Mouse (Mus musculus) thymus, adult 2 months (tissue): ENCODE measurements around the gene Cfap157. TPM values are rescaled to one million over a fixed set of nuclear protein-coding genes. Genes with fewer than 3 reads are reported as not detected.

Experiments used
- DNase-seq: peaks from one replicate; pipeline ENCODE4 v3.0.0; 2021
- H3K27ac ChIP-seq: fragments of 200-500 bp; 2 replicates; pipeline ENCODE4 v1.5.1; 2012; ENCODE audit warnings: low read length, control low read depth; ENCODE audit not compliant: control insufficient read depth, insufficient read depth
- H3K27me3 ChIP-seq: fragments of 200-500 bp; 2 replicates; pipeline ENCODE4 v1.6.1; 2012; ENCODE audit warnings: mild to moderate bottlenecking, low read length, moderate library complexity, mixed read lengths; ENCODE audit not compliant: control insufficient read depth, insufficient read depth
- H3K36me3 ChIP-seq: fragments of 200-500 bp; 2 replicates; pipeline ENCODE4 v1.6.1; 2012; ENCODE audit warnings: mild to moderate bottlenecking, low read length, moderate library complexity; ENCODE audit not compliant: control insufficient read depth, insufficient read depth
- H3K4me1 ChIP-seq: fragments of 200-500 bp; replicated peaks from 2 replicates; pipeline ENCODE4 v1.6.1; 2012; ENCODE audit warnings: low read length; ENCODE audit not compliant: control insufficient read depth, insufficient read depth
- H3K4me3 ChIP-seq: fragments of 200-500 bp; 2 replicates; pipeline ENCODE4 v1.5.1; 2012; ENCODE audit warnings: mild to moderate bottlenecking, low read length, control low read depth, moderate library complexity; ENCODE audit not compliant: control insufficient read depth, insufficient read depth
- CTCF ChIP-seq: fragments of 200-500 bp; IDR thresholded peaks from 2 replicates; pipeline ENCODE4 v1.5.1; 2012; ENCODE audit warnings: mild to moderate bottlenecking, control low read depth, low read length, moderate library complexity, borderline replicate concordance; ENCODE audit not compliant: control insufficient read depth, poor library complexity, insufficient read depth; ENCODE audit errors: extremely low read depth
- POLR2A ChIP-seq: fragments of 200-500 bp; IDR thresholded peaks from 2 replicates; pipeline ENCODE4 v1.6.1; 2012; ENCODE audit warnings: mild to moderate bottlenecking, low read length, control low read depth, moderate library complexity; ENCODE audit not compliant: control insufficient read depth, poor library complexity, insufficient read depth; ENCODE audit errors: extremely low read depth
- WGBS: fragments of 180-500 bp; shearing (Covaris S2); methylation state at CpG from one replicate; pipeline ENCODE4 v1.1.7; 2018; 5-methylcytosine and 5-hydroxymethylcytosine counted together
- polyA plus RNA-seq: library from polyadenylated mRNA; depleted of rRNA; stranded (reverse); fragments of >200 nt; gene quantifications from 2 replicates; pipeline ENCODE4 v1.2.3, GENCODE M21; 2012

Cfap157 gene
- polyA plus RNA-seq, 1 experiment = 0.27 TPM

DNA sequence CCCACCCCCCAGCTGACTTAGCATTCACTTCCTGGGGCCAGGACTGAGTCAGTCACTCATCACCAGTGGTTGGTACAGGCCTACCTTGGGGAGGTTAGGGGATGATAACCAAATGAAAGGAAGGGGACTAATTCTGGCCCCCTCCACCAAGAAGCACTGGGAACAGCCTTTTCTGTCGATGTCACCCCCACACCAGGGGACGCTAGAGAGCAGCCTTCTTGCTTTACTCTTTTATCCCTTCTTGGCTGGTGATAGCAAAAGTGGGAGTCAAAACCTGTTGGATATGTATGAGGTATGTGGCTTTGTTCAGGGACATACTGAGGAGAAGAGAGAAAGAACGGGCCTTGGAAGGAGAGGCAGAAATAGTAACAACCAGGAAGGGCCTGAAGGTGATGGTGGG is 20.9 kb downstream of the Cfap157 start:
- Histone ChIP-seq H3K27ac (no peak overlapping the region), H3K4me3 (no peak overlapping the region), H3K36me3 (peaks cover 13% of the 10 kb centered on the region), H3K4me1 (no peaks in the 10 kb centered on the region), H3K27me3 (no peaks in the 10 kb centered on the region)
- 83% methylated on average over 3 of the region's 3 CpGs for WGBS
- no peak for DNase-seq
- no peak for TF ChIP-seq POLR2A
- TF ChIP-seq CTCF = no peak

GRCm38 (mm10) chr2:32761859-32762258 is 22.4 kb downstream of the Cfap157 start:
- DNase-seq = no peak
- no peaks in the 10 kb centered on the region for H3K27me3 ChIP-seq
- H3K4me3 ChIP-seq = no peak overlapping the region
- H3K36me3 ChIP-seq = peaks cover 13% of the 10 kb centered on the region
- TF ChIP-seq CTCF (no peak), POLR2A (no peak)
- 94% methylated on average over 4 of the region's 4 CpGs for WGBS
- H3K27ac ChIP-seq = no peak overlapping the region
- no peaks in the 10 kb centered on the region for H3K4me1 ChIP-seq

GRCm38 (mm10) chr2:32761361-32761760 is 22.9 kb downstream of the Cfap157 start:
- peaks cover 13% of the 10 kb centered on the region for H3K36me3 ChIP-seq
- H3K27me3 ChIP-seq = no peaks in the 10 kb centered on the region
- no peak overlapping the region for H3K27ac ChIP-seq
- 97% methylated on average over 14 of the region's 14 CpGs for WGBS
- no peak overlapping the region for H3K4me3 ChIP-seq
- no peak for DNase-seq
- H3K4me1 ChIP-seq = no peaks in the 10 kb centered on the region
- TF ChIP-seq POLR2A (no peak), CTCF (no peak)

- H3K4me3 ChIP-seq = no peak overlapping the region
- DNase-seq = no peak
- no peak overlapping the region for H3K27ac ChIP-seq
- WGBS = 100% methylated on average over 2 of the region's 2 CpGs
- H3K4me1 ChIP-seq = no peaks in the 10 kb centered on the region
- no peaks in the 10 kb centered on the region for H3K27me3 ChIP-seq
- no peak for TF ChIP-seq POLR2A
- peaks cover 13% of the 10 kb centered on the region for H3K36me3 ChIP-seq
Measured at GRCm38 (mm10) chr2:32759001-32759400, 25.2 kb downstream of the Cfap157 start.

DNA sequence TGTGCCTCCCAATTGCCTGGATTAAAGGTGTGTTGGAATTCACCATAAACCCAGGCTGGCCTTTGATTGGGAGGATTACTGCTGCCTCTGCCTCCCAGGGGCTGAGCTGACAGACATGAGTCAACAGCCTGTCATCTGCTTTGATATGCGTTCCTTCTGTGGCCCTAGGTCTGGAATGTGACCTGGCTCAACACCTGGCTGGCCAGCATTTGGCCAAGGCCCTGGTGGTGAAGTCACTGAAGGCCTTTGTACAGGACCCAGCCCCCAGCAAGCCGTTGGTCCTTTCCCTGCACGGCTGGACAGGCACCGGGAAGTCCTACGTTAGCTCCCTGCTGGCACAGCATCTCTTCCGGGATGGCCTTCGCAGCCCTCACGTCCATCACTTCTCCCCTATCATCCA is 25.7 kb downstream of the Cfap157 start:
- no peak overlapping the region for H3K4me3 ChIP-seq
- TF ChIP-seq CTCF (no peak), POLR2A (no peak)
- H3K27me3 ChIP-seq = no peaks in the 10 kb centered on the region
- no peaks in the 10 kb centered on the region for H3K4me1 ChIP-seq
- WGBS = 98% methylated on average over 8 of the region's 8 CpGs
- H3K27ac ChIP-seq = no peak overlapping the region
- H3K36me3 ChIP-seq = peaks cover 15% of the 10 kb centered on the region
- DNase-seq = no peak

GRCm38 (mm10) chr2:32757056-32757845 is 27.0 kb downstream of the Cfap157 start, which contains the start of gene Tor2a:
Gene Tor2a, plus strand, starts transcription at chr2:32757234.
- peak; percentile 99 for DNase-seq
- TF ChIP-seq CTCF (peak; percentile 93), POLR2A (peak; percentile 70; the same call in 1 of the 2 replicates)
- under 1% methylated on average over 66 of the region's 66 CpGs for WGBS
- no peaks in the 10 kb centered on the region for H3K27me3 ChIP-seq
- no peaks in the 10 kb centered on the region for H3K4me1 ChIP-seq
- 0 out of 2 replicates have a peak within 1 kb of the TSS, but pooled peaks have one; percentile 10 for H3K27ac ChIP-seq
- peak within 1 kb of the TSS; percentile 72 for H3K4me3 ChIP-seq
- H3K36me3 ChIP-seq = peaks cover 26% of the 10 kb centered on the region
